Mouse (Mus musculus) limb, embryonic 11.5 days (tissue): ENCODE results near the gene Flot1. TPM values are rescaled to one million over a fixed set of nuclear protein-coding genes. Genes with fewer than 3 reads are reported as not detected.

Source experiments
- ATAC-seq: fragments of 200-750 bp; cut with Nextera tagmentation; 2 replicates; pipeline ENCODE4 v1.8.0; 2017; ENCODE audit warnings: low read depth; ENCODE audit not compliant: insufficient number of reproducible peaks, low FRiP score, low TSS enrichment
- DNase-seq: peaks from one replicate; pipeline ENCODE4 v3.0.0-alpha.2; 2015; ENCODE audit warnings: low spot score
- H3K27ac ChIP-seq: fragments of 300-500 bp; sonication (generic); replicated peaks from 2 replicates; pipeline ENCODE4 v1.5.1; 2014; ENCODE audit warnings: low read depth, mild to moderate bottlenecking, low read length
- H3K27me3 ChIP-seq: fragments of 300-500 bp; sonication (generic); 2 replicates; pipeline ENCODE4 v1.6.1; 2014; ENCODE audit warnings: mild to moderate bottlenecking, low read length, mixed read lengths; ENCODE audit not compliant: control insufficient read depth, insufficient read depth
- H3K36me3 ChIP-seq: fragments of 300-500 bp; sonication (generic); 2 replicates; pipeline ENCODE4 v1.6.1; 2014; ENCODE audit warnings: mild to moderate bottlenecking, low read length, moderate library complexity, mixed read lengths; ENCODE audit not compliant: control insufficient read depth, insufficient read depth
- H3K4me1 ChIP-seq: fragments of 300-500 bp; sonication (generic); 2 replicates; pipeline ENCODE4 v1.6.1; 2014; ENCODE audit warnings: low read length, mixed read lengths; ENCODE audit not compliant: control insufficient read depth, insufficient read depth
- H3K4me2 ChIP-seq: fragments of 300-500 bp; sonication (generic); 2 replicates; pipeline ENCODE4 v1.6.1; 2014; ENCODE audit warnings: low read depth, mild to moderate bottlenecking, moderate library complexity; ENCODE audit not compliant: severe bottlenecking
- H3K4me3 ChIP-seq: fragments of 300-500 bp; sonication (generic); 2 replicates; pipeline ENCODE4 v1.5.1; 2014; ENCODE audit warnings: low read depth, low read length
- H3K9ac ChIP-seq: fragments of 300-500 bp; sonication (generic); 2 replicates; pipeline ENCODE4 v1.6.1; 2014; ENCODE audit warnings: mild to moderate bottlenecking, low read length
- H3K9me3 ChIP-seq: fragments of 300-500 bp; sonication (generic); 2 replicates; pipeline ENCODE4 v1.6.1; 2016; ENCODE audit warnings: low read length; ENCODE audit not compliant: control insufficient read depth
- WGBS: fragments of 180-500 bp; shearing (Covaris S2); extraction: QIAGEN DNeasy Blood & Tissue Kit; methylation state at CpG from one replicate; pipeline ENCODE4 v1.1.7; 2014; 5-methylcytosine and 5-hydroxymethylcytosine counted together
- polyA plus RNA-seq: library from polyadenylated mRNA; unstranded; fragments of >200 nt; fragmentation: Nextera tagmentation; extraction: Ambion mirVana; gene quantifications from 2 replicates; pipeline ENCODE4 v1.2.1, GENCODE M21; 2014

Gene Flot1
- polyA plus RNA-seq, 1 experiment from 2014 or later: 47.8 TPM

DNA sequence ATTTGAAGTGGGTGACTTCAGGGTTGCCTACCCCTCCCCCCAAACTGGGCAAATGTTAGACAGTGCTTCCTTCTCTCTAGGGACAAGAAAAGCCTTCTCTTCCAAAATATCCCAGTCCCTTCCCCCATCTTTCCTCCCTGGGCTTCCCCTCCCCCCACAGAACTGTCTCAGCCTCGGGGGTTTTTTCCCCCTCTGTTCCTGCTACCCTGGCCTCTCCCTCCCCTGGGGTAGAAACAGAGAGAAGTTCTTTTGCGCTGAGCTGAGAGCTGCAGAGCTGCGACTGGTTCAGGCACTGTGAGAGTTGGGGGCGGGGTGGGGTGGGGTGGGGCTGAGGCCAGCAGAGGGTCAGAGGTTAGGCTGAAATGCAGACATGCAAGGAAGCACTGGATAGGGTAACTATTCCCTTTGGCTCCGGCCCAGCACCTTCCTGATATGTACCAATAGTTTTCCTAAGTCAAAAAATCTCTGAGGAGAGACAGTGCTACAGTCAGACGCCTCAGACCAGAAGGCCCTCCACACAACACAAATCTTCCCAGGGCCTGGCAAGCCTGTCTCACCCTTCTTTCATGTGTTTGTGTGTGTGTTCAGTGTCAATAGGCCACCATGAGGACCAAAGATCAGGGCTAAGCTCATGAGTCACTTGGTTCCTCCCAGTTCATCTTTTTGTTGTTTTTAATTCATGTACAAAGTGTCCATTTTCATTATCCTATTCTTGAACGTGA is 46.5 kb downstream of the Flot1 start:
- H3K4me3 ChIP-seq: peak overlapping the region; percentile 60
- peaks cover 6% of the 10 kb centered on the region; the same call in 1 of the 2 replicates for H3K36me3 ChIP-seq
- H3K27ac ChIP-seq: 0 out of 2 replicates have a peak overlapping the region, but pooled peaks have one; percentile 47
- peaks cover 3% of the 10 kb centered on the region; the same call in 1 of the 2 replicates for H3K9me3 ChIP-seq
- ATAC-seq (no peak), DNase-seq (peak; percentile 36)
- 7% methylated on average over 7 of the region's 7 CpGs for WGBS
- peak overlapping the region; percentile 63; the same call in 1 of the 2 replicates for H3K9ac ChIP-seq
- H3K27me3 ChIP-seq: no peaks in the 10 kb centered on the region
- H3K4me1 ChIP-seq: peaks cover 38% of the 10 kb centered on the region
- peak overlapping the region; percentile 88 for H3K4me2 ChIP-seq

DNA sequence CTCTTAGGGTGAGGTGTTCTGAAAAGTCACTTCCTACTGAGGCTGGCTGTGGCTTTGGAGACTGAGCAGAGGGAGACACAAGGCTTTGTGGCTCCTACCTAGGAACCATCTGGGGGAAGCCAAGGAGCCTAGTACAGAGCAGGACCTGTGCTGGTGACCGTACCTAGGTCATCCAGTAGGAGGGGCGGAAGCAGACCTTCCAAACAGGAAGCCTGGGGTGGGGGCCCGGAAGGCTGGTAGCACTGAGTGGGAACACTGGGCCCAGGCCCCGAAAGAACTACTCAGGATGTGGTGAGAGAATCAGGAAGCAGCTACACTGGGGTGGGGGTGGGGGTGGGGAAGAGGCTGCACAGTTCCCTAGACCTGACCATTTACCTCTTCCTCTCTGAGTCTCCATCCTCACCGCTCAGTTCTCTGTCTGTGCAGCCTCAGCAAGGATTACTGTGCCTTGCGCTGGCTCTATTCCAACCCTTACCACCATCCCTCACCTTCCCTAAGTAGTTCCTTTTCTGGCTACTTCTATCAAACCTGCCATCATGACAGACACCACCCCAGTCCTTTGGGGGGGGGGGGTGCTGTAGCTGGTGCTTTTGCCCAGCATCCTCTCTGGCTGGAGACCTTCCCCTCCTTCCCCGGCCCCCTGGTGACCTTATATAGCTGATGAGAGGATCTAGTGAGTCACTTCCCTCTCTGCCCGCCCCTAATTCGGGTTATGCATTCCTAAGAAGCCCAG is 47.3 kb downstream of the Flot1 start:
- peaks cover 33% of the 10 kb centered on the region for H3K4me1 ChIP-seq
- WGBS: 71% methylated on average over 9 of the region's 9 CpGs
- peak overlapping the region; percentile 24 for H3K4me3 ChIP-seq
- peaks cover 3% of the 10 kb centered on the region; the same call in 1 of the 2 replicates for H3K9me3 ChIP-seq
- no peak for ATAC-seq
- peak overlapping the region; percentile 88 for H3K4me2 ChIP-seq
- peaks cover 6% of the 10 kb centered on the region; the same call in 1 of the 2 replicates for H3K36me3 ChIP-seq
- no peaks in the 10 kb centered on the region for H3K27me3 ChIP-seq
- H3K27ac ChIP-seq: no peak overlapping the region
- no peak for DNase-seq
- H3K9ac ChIP-seq: peak overlapping the region; percentile 22; the same call in 1 of the 2 replicates

GRCm38 (mm10) chr17:35870884-35871696 is 48.1 kb downstream of the Flot1 start:
- Histone ChIP-seq H3K27ac (no peak overlapping the region), H3K4me1 (peaks cover 33% of the 10 kb centered on the region), H3K9ac (no peak overlapping the region), H3K9me3 (peaks cover 3% of the 10 kb centered on the region; the same call in 1 of the 2 replicates), H3K27me3 (no peaks in the 10 kb centered on the region), H3K36me3 (peaks cover 6% of the 10 kb centered on the region; the same call in 1 of the 2 replicates), H3K4me3 (peak overlapping the region; percentile 24; the same call in 1 of the 2 replicates), H3K4me2 (no peak overlapping the region)
- WGBS: 90% methylated on average over 8 of the region's 8 CpGs
- peak; percentile 56 for DNase-seq
- no peak for ATAC-seq

- no peak overlapping the region; the same call in 1 of the 2 replicates for H3K4me2 ChIP-seq
- no peak overlapping the region for H3K9ac ChIP-seq
- no peaks in the 10 kb centered on the region for H3K27me3 ChIP-seq
- peaks cover 3% of the 10 kb centered on the region; the same call in 1 of the 2 replicates for H3K9me3 ChIP-seq
- H3K27ac ChIP-seq: no peak overlapping the region
- H3K36me3 ChIP-seq: peaks cover 2% of the 10 kb centered on the region; the same call in 1 of the 2 replicates
- H3K4me3 ChIP-seq: no peak overlapping the region
- ATAC-seq: no peak
- H3K4me1 ChIP-seq: peaks cover 16% of the 10 kb centered on the region
- WGBS: 32% methylated on average over 21 of the region's 21 CpGs
- DNase-seq: peak; percentile 94
These were observed 50.9 kb downstream of the Flot1 start for GRCm38 (mm10) chr17:35873774-35874519.

GRCm38 (mm10) chr17:35874721-35875120 is 51.7 kb downstream of the Flot1 start:
- ATAC-seq: no peak

DNA sequence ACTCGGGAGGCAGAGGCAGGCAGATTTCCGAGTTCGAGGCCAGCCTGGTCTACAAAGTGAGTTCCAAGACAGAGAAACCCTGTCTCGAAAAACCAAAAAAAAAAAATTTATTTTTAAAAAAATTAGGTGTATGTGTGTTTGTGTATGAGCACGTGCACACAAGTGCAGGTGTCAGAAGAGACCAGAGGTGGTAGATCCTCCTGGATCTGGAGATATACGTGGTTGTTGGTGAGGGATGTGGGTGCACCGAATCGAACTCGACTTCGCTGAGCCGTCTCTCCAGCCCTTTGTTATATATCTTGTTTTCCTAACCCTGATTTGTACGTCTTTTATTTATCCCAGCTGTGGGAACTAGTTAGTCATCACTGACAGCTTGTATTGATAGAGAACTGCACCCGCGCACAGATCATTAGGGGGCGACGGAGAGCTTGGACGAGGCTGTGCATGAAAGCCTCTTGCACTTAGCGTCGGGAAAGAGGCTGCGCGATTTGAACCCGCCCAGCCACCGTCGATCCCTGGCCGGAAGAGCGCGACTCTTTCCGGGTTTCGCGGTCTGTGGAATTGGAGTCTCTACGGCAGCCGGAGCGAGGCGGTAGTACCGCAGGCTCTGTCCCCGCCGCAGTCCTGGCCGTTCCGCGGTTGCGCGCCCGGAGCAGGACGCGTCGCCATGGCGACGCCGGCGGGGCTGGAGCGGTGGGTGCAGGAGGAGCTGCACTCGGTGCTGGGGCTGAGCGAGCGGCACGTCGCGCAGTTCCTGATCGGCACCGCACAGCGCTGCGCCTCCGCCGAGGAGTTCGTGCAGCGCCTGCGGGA is 56.4 kb downstream of the Flot1 start, which contains the start of gene Dhx16:
Dhx16 (plus strand) TSS at position 575 of the 813 bp plus-strand sequence.
- Histone ChIP-seq H3K4me3 (peak within 1 kb of the TSS; percentile 91), H3K4me1 (no peaks in the 10 kb centered on the region), H3K27me3 (no peaks in the 10 kb centered on the region), H3K9me3 (no peaks in the 10 kb centered on the region), H3K36me3 (peaks cover 14% of the 10 kb centered on the region; the same call in 1 of the 2 replicates), H3K4me2 (peak within 1 kb of the TSS; percentile 74), H3K9ac (peak within 1 kb of the TSS; percentile 82), H3K27ac (no peak within 1 kb of the TSS)
- peak; percentile 90 for ATAC-seq
- peak; percentile 98 for DNase-seq
- 6% methylated on average over 66 of the region's 66 CpGs for WGBS

More at GRCm38 (mm10) chr17:35874721-35875120, 51.7 kb downstream of the Flot1 start:
- H3K27ac ChIP-seq: no peak overlapping the region
- WGBS: 92% methylated on average over 6 of the region's 6 CpGs
- peaks cover 2% of the 10 kb centered on the region; the same call in 1 of the 2 replicates for H3K36me3 ChIP-seq
- H3K9me3 ChIP-seq: peaks cover 3% of the 10 kb centered on the region; the same call in 1 of the 2 replicates
- H3K4me2 ChIP-seq: no peak overlapping the region
- peaks cover 9% of the 10 kb centered on the region for H3K4me1 ChIP-seq
- no peaks in the 10 kb centered on the region for H3K27me3 ChIP-seq
- DNase-seq: no peak
- H3K4me3 ChIP-seq: no peak overlapping the region
- H3K9ac ChIP-seq: no peak overlapping the region
